Mouse (Mus musculus) neural tube, embryonic 10.5 days (tissue): ENCODE measurements around the gene Olfml3.

Experiments used
- DNase-seq: peaks from one replicate; pipeline ENCODE4 v3.0.0-alpha.2; 2017; ENCODE audit warnings: low spot score; ENCODE audit errors: extremely low spot score

Gene Olfml3

DNA sequence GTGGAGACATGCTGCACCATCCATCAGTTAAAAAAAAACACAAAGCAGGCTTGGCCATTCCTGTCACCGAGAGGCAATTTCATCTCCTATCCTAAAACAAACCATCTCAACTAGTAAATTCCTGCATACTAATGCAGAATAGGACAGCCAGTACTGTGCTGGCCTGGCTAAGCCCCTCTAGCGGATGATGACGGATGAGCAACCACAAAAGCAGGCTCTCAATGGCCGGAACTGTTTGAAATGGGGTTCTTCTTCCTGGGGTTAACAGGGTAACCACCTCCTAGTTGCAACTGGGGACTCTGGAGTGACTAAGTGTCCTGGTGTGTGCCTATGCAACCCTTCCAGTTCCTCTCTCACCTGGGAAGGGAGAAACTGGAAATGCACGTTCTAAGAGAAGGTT, 2.5 kb upstream of the Olfml3 start:
- no peak for DNase-seq

DNA sequence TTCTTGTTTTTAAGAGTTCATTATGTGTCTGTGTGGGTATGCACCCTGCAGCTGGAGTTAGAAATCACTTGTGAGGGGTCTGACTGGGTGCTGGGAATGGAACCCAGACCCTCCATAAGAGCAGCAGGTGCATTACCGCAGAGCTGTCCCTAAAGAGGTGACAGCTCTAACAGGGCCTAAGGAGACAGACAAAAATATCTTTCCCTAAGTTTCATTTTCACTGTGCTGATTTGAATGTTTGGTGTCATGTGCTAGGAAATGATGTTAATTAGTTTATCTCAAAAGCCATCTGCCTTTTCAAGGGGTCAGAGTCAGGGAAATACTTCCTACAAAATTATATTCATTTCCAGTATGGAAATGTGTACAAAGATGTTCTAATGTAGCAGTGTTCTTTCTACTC, 1.5 kb upstream of the Olfml3 start, which contains the start of gene Gm10964:
Gm10964 (plus strand) TSS at position 38 of the 400 bp plus-strand sequence.
- DNase-seq = no peak

DNA sequence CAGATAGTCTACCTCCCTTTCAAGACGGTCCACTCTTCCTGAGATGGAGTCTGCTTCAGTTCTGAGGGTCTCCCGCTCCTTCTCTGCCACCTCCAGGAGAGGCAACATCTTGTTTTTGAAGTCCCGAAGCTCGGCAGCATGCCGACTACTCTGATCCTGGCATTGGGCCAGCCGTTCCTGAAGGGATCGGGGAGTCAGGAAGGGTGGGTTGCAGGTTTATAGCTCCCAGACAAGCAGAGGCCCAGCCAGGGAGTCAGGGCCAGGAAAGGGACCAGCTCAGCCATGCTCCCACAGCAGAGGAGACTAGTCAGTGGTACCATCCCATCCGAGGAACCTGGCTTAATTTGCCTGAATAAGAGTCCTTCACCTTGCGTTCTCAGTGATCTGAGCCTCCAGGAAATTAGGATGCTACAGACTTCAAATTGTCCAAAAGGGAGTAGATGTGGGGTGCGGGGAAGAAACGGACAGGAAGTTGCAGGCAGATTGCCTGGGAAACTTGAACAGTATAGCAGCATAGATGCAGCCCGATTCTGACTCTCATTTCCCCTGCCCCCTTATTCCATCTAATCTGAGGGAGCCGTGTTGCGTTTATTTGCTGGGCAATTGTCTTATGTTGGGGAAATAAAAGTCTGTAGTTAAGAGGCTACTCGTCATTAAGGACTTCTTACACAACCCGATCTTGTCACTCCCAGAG, 593 bp downstream of the Olfml3 start:
- peak; percentile 33 for DNase-seq

DNA sequence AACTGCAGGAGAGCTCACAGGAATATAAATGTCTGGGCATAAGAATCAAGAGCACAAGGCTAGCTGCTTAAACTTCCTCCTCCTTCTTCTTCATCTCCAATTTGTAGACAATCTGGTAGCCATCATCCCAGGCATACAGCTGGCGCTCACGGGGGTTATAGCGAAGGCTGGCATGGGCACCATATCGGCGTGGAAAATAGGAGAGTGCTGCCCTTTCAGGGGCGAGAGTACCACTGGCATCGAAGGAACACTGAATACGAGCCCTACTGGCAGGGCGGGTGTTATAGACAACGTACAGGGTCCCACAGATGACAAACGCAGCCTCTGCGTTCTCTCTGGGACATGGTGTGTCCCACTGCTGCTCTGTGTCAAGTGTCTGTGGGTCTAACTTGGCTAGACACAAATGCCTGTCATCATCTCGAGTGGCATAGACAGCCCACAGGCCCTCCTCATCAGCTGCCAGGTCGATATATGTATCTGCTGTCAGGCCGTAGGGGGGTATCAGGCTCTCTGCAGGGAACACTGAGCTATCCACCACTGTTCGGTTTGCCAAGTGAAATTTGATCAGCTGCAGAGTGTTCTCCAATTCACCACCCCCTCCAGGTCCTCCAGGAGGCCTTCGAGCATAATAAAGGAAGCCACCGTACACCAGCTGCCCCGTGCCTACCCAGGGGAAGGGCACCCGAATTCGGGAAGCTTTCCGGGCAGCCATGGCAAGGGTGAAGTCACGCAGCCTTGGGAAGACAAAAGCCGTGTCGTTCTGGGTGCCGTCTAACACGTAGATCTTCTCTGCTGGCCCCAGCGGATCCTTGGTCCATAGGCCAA, 1.8 kb downstream of the Olfml3 start:
- peak; percentile 29 for DNase-seq

DNA sequence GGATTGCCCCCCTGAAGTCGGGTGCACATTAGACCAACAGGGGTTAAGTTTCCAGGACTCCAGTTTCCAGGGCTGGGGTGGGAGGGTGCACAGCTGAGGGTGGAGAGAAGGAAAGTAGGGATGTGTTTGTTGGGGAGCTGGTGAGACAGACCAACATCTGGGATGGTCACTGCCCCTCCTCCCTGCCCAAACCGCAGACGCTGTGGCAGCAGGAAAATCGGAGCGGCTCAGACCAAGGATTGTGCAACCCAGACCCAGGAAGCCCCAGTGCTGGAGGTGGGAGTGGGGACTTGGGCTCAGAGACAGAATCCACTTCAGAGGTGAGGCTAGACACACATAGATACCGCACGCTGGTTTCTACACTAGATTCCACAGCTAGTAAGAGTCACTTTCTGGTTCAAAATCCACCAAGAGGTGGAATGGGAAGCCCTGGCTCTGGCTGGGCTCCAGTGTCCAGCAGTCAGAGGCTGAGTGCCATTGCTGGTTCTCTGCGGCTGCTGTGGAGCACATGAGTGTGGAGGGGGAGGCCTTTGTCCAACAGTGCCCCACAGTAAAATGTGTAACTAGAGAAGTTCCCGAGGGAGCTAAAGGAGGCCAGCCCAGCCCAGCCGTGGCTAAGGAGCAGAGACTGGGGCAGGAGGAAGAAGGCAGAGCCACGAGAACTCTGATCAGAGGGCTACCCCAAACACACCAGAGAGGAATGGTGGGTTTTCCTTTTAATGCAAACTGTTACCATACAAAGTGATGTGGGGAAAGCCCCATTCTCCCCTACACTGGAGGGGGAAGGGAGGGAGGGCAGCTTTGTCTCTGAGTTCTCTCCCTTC, 2.9 kb downstream of the Olfml3 start:
- peak; percentile 63 for DNase-seq

DNA sequence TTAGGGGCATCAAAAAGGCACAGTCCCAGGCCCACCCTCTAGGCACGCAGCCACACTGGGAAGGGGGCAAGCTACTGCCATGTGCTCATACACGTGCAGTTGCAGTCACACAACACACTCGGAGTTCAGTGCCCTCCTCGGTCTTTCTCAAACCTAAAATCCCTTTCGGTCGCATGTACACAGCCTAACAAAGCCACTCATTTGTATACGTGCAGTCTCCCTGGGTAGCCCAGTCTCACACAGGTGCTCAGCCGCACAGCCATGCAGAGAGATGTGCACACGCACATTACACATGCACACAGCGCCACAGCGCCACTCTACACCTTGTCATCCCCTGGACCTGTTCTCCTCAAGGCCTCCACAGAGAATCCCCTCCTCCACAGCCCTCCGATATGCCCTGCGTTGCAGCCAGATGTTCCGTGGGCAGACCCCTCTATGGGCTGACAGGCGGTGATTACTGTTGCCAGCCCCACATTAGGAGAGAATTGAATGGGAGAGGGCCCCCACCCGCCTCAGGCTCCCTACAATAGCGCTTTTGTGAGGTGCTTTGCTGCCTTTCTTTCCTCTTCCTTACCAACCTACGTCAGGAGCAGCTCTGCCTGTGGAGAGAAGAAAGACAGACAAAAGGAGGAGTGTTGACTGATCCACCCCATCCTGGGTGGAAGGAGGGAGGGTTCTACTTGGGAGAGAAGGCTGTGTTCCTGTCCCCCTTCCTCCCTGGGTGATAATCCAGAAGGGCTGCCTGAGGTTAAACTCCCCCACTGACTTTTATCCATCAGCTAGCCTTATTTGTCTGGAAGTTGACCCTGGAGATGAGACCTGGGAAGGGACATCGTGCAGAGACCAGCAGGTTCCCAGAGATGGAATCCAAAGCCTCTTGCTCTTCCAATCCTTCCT, 3.8 kb downstream of the Olfml3 start:
- DNase-seq = no peak

DNA sequence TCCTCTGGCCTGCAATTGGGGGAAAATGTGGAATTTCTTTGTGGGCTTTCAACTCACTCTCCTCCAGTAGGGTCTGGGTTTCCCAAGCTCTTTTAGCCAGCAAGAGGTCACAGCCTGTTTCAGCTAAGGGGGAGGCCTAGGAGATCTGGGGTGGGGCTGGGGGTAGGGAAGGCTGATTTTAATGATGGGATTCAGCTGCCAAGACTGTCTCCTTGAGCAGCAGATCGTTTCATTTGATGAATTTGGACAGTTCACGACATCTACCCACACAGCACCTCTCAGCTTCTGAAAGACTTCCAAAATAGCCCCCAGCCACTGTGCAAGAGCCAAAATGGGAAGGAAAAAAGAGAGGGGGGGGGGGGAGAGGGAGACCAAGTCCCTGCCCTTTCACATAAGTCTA, 4.6 kb downstream of the Olfml3 start:
- no peak for DNase-seq

DNA sequence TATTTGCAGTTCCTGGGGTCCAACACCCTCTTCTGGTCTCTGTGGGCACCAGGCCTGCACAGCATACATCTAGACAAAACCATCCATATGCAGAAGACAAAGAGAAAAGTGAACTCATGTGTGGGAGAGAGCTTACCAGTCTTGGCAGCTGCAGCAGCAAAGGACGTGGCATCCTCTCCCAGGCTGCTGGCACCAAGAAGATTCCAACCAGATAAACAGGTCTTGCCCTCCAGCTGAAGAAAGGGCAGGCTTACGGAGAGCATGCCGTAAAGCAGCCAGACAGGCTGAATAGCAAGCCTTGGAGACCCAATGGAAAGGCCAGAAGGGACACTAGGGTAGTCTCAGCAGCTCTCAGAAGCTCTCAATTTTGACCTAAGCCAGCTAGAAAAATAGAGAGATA, 5.7 kb downstream of the Olfml3 start:
- no peak for DNase-seq

DNA sequence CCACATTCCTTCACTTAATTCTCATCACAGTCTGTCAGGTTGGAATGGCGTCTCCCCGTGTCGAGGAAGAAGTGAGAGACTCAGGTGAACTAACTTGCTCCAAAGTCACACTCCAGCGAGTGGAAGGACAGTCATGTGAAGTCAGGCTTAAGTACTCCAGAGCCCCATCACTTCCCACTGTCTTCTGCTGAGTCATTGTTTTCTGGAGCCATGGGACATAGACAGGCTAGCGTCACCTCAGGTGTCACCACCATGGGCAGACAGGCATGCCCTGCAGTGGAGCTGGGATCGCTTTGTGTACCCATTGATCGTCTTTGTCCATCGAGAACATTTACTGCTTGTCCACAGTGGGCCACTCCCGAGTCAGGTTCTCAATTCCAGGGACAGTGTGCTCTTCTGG, 8.0 kb downstream of the Olfml3 start:
- no peak for DNase-seq

DNA sequence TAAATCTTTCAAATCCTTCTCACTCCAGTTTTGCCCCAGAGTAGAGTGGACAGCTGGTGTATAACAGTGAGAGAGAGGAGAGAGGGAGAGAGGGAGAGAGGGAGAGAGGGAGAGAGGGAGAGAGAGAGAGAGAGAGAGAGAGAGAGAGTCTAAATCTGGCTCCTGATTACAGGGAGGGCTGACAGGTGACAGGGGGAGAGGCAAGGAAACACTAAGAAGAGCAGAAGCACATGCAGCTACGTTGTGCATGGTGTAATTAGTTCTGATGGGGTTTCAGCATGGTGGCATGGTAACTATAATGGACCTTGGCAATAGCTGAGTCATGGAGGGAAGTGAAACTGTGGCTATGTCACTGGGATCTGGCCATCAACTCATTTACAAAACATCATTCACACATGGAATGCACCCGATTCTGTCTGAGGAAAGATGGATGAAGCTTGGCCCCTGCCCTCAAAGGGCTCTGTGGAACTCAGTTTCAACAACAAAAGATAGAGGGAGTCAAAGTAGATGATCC, 9.9 kb downstream of the Olfml3 start:
- no peak for DNase-seq

DNA sequence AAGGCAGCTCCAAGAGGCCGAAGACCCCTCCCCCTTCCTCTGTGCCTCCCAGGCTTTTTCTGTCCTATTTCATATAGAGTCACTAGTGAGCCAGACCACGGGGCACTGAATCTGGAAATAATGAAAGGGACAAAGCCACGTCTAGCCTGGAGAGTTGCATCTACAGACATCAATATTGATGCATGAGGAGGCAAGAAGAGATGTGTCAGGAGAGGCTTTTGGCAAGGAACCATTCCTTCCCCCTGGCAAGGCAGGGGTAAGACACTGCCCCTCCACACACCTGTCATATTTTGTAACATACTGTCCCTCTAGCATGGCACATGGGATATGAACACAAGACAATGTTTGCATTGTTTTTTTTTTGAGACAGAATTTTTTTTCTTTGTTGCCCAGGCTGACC, 11.2 kb downstream of the Olfml3 start:
- DNase-seq = no peak

DNA sequence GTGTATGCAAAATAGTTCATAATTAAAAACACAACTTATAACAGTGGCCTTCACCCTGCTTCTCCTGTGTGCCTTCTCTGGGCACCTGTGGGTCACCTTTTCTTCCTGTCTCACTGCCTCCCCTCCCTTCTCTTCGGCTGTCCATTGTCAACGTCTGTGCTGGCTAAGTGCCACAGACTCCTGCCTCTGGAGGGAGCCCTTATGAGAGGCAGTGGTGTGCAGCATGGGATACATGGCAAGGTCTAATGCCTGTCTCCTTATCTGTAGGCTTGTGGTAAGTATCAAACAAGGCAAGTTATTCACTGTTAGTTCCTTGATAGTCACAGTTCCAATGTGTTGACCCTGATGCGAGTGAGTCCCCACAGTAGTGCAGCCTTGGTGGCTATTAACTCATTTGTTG, 13.7 kb downstream of the Olfml3 start:
- DNase-seq = no peak

DNA sequence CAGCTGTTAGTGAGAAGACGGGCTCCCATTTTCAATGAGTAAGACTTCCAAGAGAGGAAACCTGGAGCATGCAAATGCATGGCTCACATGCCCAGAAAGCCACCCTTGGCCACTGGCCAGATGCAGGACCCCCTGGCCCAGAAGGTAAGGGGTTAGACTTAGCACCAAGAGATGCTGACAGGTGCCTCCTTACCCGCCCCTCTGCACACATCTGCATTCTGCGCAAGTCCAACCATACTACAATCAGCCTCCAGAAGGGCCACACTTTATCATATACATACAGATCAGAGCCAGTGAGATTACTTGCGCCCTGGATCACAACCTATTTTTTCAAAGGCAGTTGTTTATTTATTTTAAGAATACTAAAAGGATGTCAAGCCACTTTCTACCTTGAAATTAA, 19.1 kb downstream of the Olfml3 start:
- no peak for DNase-seq

DNA sequence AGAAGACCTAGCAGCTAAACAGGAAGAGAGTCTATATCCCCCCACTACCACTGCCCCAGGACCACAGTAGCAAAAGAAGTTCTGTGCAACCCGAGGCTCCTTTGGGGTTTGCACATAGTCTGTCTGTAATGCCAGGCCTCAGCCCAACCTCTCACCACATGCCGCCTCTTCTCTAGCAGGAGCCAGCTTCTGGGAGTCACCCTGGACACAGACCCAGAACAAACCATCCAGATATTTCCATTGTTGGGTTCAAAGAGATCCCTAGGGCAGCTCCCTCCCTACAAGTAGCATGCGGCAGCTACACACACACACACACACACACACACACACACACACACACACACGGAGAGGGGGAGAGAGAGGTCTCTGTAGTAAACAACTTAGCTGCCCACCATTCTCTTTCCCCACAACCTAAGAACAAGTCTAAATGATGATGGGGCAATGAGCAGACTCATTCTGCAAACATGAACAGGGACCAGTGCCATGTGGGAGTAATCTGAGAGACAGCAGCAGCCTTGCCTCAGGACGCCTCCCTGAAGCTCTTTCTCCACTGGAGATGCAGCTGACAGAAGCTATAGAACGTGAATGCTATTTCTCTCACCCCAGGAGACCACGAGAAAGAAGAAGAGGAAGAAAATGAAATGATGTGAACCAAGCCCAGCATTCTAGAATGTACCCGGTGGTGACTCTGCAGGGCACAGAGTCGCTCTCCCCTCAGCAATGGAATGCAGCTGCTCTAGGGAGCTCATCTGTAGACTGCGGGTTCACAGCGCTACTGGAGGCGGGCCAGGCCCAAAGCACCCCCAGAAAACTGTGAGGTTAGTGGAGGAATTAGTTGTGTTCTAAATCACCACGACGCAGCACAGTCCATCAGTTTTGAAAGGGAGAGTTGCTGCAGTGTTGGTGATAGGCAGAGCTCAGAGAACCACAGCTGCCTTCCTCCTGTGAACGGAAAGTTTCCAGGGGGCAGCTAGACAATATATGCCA, 20.7 kb downstream of the Olfml3 start:
- DNase-seq = peak; percentile 23

DNA sequence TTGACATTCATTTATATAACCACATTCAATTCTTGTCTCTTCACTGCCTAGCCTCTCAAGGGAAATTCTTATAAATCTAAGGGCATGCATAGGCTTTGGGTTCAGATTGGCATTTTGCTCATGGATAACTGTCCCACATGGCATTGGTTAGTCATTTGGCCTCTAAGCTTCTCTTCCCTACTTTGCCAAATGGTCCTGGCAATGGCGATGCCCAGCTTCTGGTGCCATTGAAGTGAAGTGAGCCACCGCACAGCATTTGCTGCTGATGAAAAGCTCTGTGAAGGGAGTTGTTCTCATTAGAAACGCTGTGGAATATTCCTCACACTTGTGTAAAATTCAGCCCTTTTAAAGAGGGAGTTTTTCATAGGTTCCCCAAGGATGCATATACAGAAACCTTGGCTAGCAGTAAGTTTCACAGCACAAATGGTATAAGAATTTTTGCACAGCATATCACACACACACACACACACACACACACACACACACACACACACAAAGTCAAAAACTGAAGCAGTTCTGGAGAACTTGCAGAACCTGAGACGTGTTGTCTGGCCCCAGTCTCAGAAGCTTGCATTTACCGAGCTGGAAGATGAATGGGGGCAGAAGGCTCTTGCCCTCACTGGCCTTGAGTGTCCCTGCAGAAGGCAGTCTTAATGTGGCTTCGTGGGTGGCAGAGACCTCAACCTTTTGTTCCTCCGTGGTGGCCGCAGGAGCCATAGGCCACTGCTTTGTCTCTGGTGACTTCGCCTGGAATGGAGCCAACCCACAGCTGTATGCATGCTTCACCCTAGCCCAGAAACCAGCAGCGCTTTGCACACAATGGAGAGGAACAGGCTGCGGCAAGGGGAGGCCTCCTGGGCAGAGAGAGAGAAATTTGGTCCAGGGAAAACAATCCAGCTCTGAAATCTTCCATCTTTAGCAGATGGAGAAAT, 21.8 kb downstream of the Olfml3 start:
- DNase-seq = peak; percentile 48

DNA sequence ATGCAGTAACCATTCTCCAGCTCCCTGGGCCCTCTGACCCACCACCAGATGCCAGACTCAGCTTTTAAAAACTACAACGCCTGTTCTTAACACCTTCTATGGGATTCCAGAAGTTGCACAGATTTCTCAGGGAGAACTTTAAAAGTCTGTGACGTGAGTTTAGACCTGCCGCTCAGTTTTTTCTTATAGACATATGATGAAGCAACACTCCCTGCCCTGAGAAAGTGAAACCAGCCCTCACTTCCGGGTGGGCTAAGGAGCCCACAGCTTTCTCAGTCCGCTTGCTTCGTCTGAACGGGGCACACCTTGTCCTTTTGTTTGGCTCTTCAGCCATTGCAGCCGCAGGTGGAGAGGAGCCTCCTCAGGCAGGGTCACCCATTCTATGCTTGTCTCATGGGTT, 22.9 kb downstream of the Olfml3 start:
- no peak for DNase-seq

DNA sequence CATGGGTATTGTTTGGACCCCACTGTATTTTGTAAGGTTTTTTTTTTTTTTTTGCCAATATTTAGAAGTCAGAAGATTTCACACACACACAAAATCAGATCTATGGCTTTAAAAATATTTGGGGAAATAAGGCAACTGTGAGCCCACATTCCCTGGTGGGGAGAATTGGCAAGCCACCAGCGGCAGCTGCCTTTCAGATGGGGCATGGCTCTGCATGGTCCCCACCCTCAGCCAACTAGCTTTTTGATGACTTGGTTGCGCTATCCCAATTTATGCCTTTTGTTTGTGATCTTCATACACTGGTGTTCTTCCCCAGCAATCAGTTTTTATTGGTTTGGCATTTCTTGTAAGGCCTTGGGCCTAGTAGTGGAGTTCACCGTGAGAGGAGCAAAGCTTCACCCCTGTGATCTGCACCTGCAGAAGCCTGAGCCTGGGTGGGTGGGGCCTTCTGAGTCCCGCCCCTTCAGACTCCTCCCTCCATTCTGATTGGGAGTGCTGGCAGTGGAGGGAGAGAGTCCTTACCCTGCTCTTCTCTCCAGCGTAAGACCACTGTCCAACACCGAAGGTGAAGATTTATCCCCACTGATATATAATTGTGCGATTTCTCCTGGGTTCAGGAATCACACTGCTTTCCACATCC, 23.4 kb downstream of the Olfml3 start:
- no peak for DNase-seq

DNA sequence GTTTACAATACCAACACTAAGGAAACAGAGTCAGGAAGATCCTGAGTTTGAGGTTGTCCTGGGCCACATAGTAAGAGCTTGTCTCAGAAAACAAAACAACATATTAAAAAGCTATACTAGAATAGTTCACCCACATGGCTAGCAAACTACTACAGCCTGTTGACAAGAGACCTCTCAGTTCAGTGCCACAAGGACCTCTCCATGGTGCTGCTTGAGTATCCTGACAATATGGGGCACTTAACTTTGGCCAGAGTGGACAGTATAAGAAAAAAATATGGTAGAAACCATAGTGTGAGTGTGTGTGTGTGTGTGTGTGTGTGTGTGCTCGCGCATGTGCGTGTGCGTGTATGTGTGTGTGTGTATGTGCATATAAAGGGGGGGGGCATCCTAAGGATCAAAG, 25.6 kb downstream of the Olfml3 start:
- DNase-seq = no peak
